Mouse (Mus musculus) kidney, embryonic 16.5 days (tissue): ENCODE measurements around the gene Clip1. TPM values are rescaled to one million over a fixed set of nuclear protein-coding genes. Genes with fewer than 3 reads are reported as not detected.
"Not testable (repeated sequence)": the region's sequence is repeated elsewhere in the genome, so short reads cannot be mapped to it uniquely, and the experiment has no call there.

ENCODE experiments used
- ATAC-seq: fragments of 200-750 bp; cut with Nextera tagmentation; 2 replicates; pipeline ENCODE4 v1.8.0; 2017; ENCODE audit warnings: moderate TSS enrichment; ENCODE audit not compliant: low FRiP score, low TSS enrichment
- H3K27ac ChIP-seq: fragments of 300-500 bp; sonication (generic); 2 replicates; pipeline ENCODE4 v1.5.1; 2014; ENCODE audit warnings: low read length
- H3K27me3 ChIP-seq: fragments of 300-500 bp; sonication (generic); 2 replicates; pipeline ENCODE4 v1.6.1; 2014; ENCODE audit warnings: low read length, control low read depth, mixed read lengths; ENCODE audit not compliant: insufficient read depth
- H3K36me3 ChIP-seq: fragments of 300-500 bp; sonication (generic); 2 replicates; pipeline ENCODE4 v1.6.1; 2014; ENCODE audit warnings: low read length, control low read depth, mixed read lengths; ENCODE audit not compliant: insufficient read depth
- H3K4me1 ChIP-seq: fragments of 300-500 bp; sonication (generic); 2 replicates; pipeline ENCODE4 v1.6.1; 2014; ENCODE audit warnings: low read length, control low read depth, mixed read lengths; ENCODE audit not compliant: insufficient read depth
- H3K4me2 ChIP-seq: fragments of 300-500 bp; sonication (generic); replicated peaks from 2 replicates; pipeline ENCODE4 v1.6.1; 2014; ENCODE audit warnings: low read depth, low read length
- H3K4me3 ChIP-seq: fragments of 300-500 bp; sonication (generic); 2 replicates; pipeline ENCODE4 v1.5.1; 2014; ENCODE audit warnings: mild to moderate bottlenecking, low read length
- H3K9ac ChIP-seq: fragments of 300-500 bp; sonication (generic); replicated peaks from 2 replicates; pipeline ENCODE4 v1.6.1; 2014; ENCODE audit warnings: low read length
- H3K9me3 ChIP-seq: fragments of 300-500 bp; sonication (generic); 2 replicates; pipeline ENCODE4 v1.6.1; 2016; ENCODE audit warnings: low read length, control low read depth
- WGBS: fragments of 180-500 bp; shearing (Covaris S2); extraction: QIAGEN DNeasy Blood & Tissue Kit; methylation state at CpG from one replicate; pipeline ENCODE4 v1.1.7; 2014; 5-methylcytosine and 5-hydroxymethylcytosine counted together
- polyA plus RNA-seq: library from polyadenylated mRNA; unstranded; fragments of >200 nt; fragmentation: Nextera tagmentation; extraction: Ambion mirVana; gene quantifications from 2 replicates; pipeline ENCODE4 v1.2.1, GENCODE M21; 2015

The Clip1 gene
- polyA plus RNA-seq, result 30.1 and 30.5 TPM in 2 replicates

- Histone ChIP-seq H3K4me1 (peaks cover 22% of the 10 kb centered on the region), H3K36me3 (no peaks in the 10 kb centered on the region), H3K9ac (peak within 1 kb of the TSS; percentile 97), H3K4me2 (peak within 1 kb of the TSS; percentile 86), H3K27me3 (no peaks in the 10 kb centered on the region), H3K27ac (peak within 1 kb of the TSS; percentile 86), H3K4me3 (peak within 1 kb of the TSS; percentile 86), H3K9me3 (no peaks in the 10 kb centered on the region)
- ATAC-seq, result peak; percentile 62
- WGBS, result under 1% methylated on average over 48 of the region's 64 CpGs
These were observed at the start of gene Clip1 for GRCm38 (mm10) chr5:123684221-123685144. Clip1 (minus strand) TSS chr5:123684618.

DNA sequence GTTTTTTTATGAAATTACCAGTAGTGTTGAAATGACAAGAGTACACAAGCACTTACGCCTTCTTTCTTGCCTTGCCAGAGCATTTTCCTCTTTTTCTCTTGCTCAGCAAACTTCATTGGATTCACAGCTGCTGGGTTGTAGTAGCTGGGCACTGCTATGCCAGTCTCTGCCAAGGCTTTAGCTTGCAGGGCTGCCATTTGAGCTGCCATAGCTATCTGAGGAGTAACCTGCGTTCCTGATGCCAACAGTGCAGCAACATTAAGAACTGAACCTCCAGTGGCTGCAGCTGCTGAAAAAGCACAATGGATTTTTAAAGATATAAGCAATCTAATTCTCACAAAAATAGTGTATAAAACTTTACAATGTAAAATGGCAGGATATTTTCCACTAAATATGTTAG lies 46.6 kb upstream of the Clip1 start:
- no peak overlapping the region for H3K27ac ChIP-seq
- H3K9me3 ChIP-seq, result no peaks in the 10 kb centered on the region
- H3K36me3 ChIP-seq, result peaks cover 58% of the 10 kb centered on the region
- no peak overlapping the region for H3K4me2 ChIP-seq
- no peak overlapping the region for H3K9ac ChIP-seq
- no peaks in the 10 kb centered on the region for H3K27me3 ChIP-seq
- no peak overlapping the region for H3K4me3 ChIP-seq
- 99% methylated on average over 2 of the region's 2 CpGs for WGBS
- no peaks in the 10 kb centered on the region for H3K4me1 ChIP-seq
- ATAC-seq, result no peak

DNA sequence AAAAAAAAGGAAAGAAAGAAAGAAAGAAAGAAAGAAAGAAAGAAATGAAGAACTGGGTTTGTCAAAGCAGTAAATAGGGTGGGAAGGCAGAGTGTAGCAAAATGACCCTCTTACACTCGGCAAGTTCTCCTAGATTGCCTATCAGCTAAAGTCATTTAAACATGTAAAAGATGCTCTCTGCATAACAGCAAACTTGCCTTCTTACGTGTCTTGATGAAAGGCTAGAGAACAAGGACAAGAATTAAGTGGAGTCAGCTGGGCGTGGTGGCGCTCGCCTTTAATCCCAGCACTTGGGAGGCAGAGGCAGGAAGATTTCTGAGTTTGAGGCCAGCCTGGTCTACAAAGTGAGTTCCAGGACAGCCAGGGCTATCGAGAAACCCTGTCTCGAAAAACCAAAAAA lies 39.4 kb upstream of the Clip1 start:
- H3K27me3 ChIP-seq, ATAC-seq, H3K27ac ChIP-seq, H3K9me3 ChIP-seq, H3K9ac ChIP-seq, H3K36me3 ChIP-seq, H3K4me3 ChIP-seq, H3K4me2 ChIP-seq: not testable (repeated sequence)
- 90% methylated on average over 7 of the region's 7 CpGs for WGBS
- peaks cover 12% of the 10 kb centered on the region for H3K4me1 ChIP-seq

GRCm38 (mm10) chr5:123720328-123721311 lies 36.2 kb upstream of the Clip1 start, which contains the start of gene Zcchc8:
Zcchc8 (minus strand) TSS chr5:123721100.
- peak; percentile 100 for ATAC-seq
- Histone ChIP-seq H3K4me1 (peaks cover 21% of the 10 kb centered on the region), H3K4me3 (peak within 1 kb of the TSS; percentile 78), H3K9me3 (no peaks in the 10 kb centered on the region), H3K4me2 (peak within 1 kb of the TSS; percentile 77), H3K9ac (peak within 1 kb of the TSS; percentile 88), H3K27ac (peak within 1 kb of the TSS; percentile 86), H3K27me3 (no peaks in the 10 kb centered on the region), H3K36me3 (peaks cover 6% of the 10 kb centered on the region)
- under 1% methylated on average over 82 of the region's 83 CpGs for WGBS

GRCm38 (mm10) chr5:123714622-123715021 lies 30.2 kb upstream of the Clip1 start:
- ATAC-seq, result no peak
- 90% methylated on average over 4 of the region's 4 CpGs for WGBS

GRCm38 (mm10) chr5:123713782-123714181 lies 29.4 kb upstream of the Clip1 start:
- H3K27me3 ChIP-seq, result no peaks in the 10 kb centered on the region
- no peak overlapping the region for H3K4me3 ChIP-seq
- no peak overlapping the region for H3K27ac ChIP-seq
- peaks cover 10% of the 10 kb centered on the region for H3K4me1 ChIP-seq
- H3K4me2 ChIP-seq, result no peak overlapping the region
- peaks cover 66% of the 10 kb centered on the region for H3K36me3 ChIP-seq
- no peaks in the 10 kb centered on the region for H3K9me3 ChIP-seq
- no peak for ATAC-seq
- WGBS, result 90% methylated on average over 6 of the region's 6 CpGs
- no peak overlapping the region for H3K9ac ChIP-seq

More at GRCm38 (mm10) chr5:123714622-123715021, 30.2 kb upstream of the Clip1 start:
- no peaks in the 10 kb centered on the region for H3K9me3 ChIP-seq
- H3K4me3 ChIP-seq, result no peak overlapping the region
- H3K36me3 ChIP-seq, result peaks cover 59% of the 10 kb centered on the region
- H3K9ac ChIP-seq, result no peak overlapping the region
- no peak overlapping the region for H3K27ac ChIP-seq
- H3K4me2 ChIP-seq, result no peak overlapping the region
- H3K4me1 ChIP-seq, result peaks cover 18% of the 10 kb centered on the region
- no peaks in the 10 kb centered on the region for H3K27me3 ChIP-seq

GRCm38 (mm10) chr5:123709571-123709970 lies 25.2 kb upstream of the Clip1 start:
- Histone ChIP-seq H3K9me3 (no peaks in the 10 kb centered on the region), H3K4me1 (no peaks in the 10 kb centered on the region), H3K9ac (no peak overlapping the region), H3K27me3 (no peaks in the 10 kb centered on the region), H3K4me3 (no peak overlapping the region), H3K4me2 (no peak overlapping the region), H3K36me3 (peaks cover 82% of the 10 kb centered on the region), H3K27ac (no peak overlapping the region)
- no peak for ATAC-seq
- WGBS, result 70% methylated on average over 4 of the region's 4 CpGs

- no peak for ATAC-seq
- peaks cover 82% of the 10 kb centered on the region for H3K36me3 ChIP-seq
- H3K4me1 ChIP-seq, result no peaks in the 10 kb centered on the region
- no peaks in the 10 kb centered on the region for H3K9me3 ChIP-seq
- H3K4me2 ChIP-seq, result no peak overlapping the region
- H3K27ac ChIP-seq, result no peak overlapping the region
- H3K9ac ChIP-seq, result no peak overlapping the region
- H3K4me3 ChIP-seq, result no peak overlapping the region
- H3K27me3 ChIP-seq, result no peaks in the 10 kb centered on the region
- WGBS, result 95% methylated on average over 12 of the region's 12 CpGs
These were observed 24.2 kb upstream of the Clip1 start for GRCm38 (mm10) chr5:123708598-123708997.

DNA sequence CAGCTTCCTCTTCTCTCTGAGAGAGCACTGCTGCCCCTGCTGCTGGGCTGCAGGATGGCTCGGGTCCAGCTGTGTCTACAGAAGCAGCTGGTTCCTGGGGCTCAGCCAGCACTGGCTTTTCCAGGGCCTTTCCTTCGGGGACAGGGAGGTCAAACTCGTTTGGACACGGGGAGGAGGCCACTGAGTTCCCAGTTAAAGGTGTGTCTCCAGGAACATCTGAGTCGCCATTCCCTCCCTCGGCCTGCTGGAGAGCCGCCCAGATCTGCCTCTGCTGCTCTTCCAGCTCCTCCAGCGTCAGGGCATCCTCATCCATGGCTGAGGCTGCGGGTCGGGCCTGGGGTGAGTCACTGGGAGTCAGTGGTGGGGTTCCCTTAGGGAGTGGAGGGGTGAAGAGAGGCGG lies 16.2 kb upstream of the Clip1 start:
- no peak overlapping the region for H3K4me3 ChIP-seq
- no peaks in the 10 kb centered on the region for H3K27me3 ChIP-seq
- no peak overlapping the region for H3K27ac ChIP-seq
- no peak; the same call in 1 of the 2 replicates for ATAC-seq
- H3K9ac ChIP-seq, result no peak overlapping the region
- H3K9me3 ChIP-seq, result no peaks in the 10 kb centered on the region
- H3K4me1 ChIP-seq, result no peaks in the 10 kb centered on the region
- H3K4me2 ChIP-seq, result no peak overlapping the region
- 56% methylated on average over 11 of the region's 11 CpGs for WGBS
- H3K36me3 ChIP-seq, result peaks cover 66% of the 10 kb centered on the region
